Mouse (Mus musculus) right cerebral cortex, postnatal 4 days (tissue): ENCODE results near the gene Tcf19.
"Not testable (repeated sequence)": the region's sequence is repeated elsewhere in the genome, so short reads cannot be mapped to it uniquely, and the experiment has no call there.

Experiments
- DNase-seq: peaks from one replicate; pipeline ENCODE4 v3.0.0-alpha.2; 2022

Tcf19 gene

DNA sequence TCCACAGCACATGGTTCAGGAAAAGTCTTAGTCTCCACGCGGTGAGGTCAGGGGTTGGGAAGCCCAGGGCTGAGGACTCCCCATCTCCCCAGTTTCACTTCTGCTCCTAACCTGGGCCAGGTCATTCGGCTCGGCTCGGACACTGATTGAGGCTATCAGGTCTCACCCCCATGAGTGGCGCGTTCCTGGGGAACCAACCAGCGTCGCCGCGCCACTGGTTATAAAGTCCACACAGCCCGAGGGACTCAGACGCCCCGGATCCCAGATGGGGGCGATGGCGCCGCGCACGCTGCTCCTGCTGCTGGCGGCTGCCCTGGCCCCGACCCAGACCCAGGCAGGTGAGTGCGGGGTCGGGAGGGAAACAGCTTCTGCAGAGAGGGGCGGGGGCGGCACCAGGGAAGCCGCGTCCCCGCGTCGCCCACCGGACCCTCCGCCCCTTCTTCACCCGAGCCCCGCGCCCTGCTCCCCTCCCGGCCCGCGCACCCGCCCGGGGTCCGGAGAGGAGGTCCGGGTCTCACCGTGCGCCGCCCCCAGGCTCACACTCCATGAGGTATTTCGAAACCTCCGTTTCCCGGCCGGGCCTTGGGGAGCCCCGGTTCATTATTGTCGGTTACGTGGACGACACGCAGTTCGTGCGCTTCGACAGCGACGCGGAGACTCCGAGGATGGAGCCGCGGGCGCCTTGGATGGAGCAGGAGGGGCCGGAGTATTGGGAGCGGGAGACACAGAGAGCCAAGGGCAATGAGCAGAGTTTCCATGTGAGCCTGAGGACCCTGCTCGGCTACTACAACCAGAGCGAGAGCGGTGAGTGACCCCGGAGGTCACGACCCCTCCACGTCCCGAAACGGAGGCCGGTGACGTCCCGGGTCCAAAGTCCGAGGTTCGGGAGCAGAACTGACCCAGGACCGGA, 46.5 kb downstream of the Tcf19 start, which contains the start of gene H2-Q10:
Gene H2-Q10, plus strand, starts transcription at position 248 of the 910 bp plus-strand sequence.
- DNase-seq: peak; percentile 6

DNA sequence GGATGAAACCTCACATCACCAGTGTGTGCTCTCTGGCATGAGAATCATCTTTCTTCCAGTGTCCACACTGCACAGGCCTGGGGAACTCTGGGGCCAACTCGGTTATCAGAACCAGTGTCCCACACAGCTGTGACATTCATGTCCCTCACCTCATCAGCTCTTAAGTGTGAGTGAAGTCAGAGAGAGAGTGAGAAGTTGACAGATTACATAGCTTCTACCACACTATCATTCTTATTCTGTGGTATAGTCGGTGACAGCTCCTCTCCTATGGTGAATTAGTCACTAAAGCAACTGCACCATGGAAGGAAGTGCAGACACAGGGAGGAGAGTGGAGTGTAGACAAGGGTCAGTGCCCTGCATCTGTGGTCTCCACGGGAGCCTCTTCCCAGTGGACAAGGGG, 47.7 kb downstream of the Tcf19 start:
- not testable (repeated sequence) for DNase-seq

DNA sequence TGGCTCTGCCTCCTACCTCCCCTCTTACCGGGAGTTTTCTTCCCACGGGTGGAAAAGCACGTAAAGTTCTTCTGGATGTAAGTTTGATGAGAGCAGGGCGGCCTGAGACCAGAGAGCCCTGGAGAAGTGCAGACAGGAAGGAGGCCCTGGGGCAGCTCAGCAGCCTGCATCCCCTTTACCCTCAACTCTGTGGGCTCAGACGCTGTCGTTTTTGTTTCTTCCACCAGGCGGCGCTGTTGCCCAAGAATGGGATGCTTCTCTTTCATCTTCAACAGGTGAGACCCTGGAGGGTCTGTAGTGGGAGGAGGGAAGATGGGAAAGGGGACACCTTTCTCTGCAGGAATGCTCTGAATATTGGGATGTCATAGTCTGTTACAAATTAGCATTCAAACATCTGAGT, 51.0 kb downstream of the Tcf19 start:
- DNase-seq: peak; percentile 49
